Mouse (Mus musculus) C3H10T1/2 (cell line): ENCODE data around the gene B9d1. TPM values are rescaled to one million over a fixed set of nuclear protein-coding genes. Genes with fewer than 3 reads are reported as not detected.

Experiments used
- polyA plus RNA-seq, 2 experiments: library from polyadenylated mRNA; unstranded; fragments of >200 nt; fragmentation: generic; extraction: Trizol; gene quantifications; one replicate each; pipeline ENCODE4 v1.2.1; 2012; ENCODE audit warnings: missing spikeins in 2 of 2

The B9d1 gene
- polyA plus RNA-seq = 100 to 1,000 TPM in 1 of 2 experiments, 10 to 100 TPM in 1; 74.8 to 109 TPM

GRCm38 (mm10) chr11:61504713-61505257 is at the start of gene B9d1:
Gene B9d1, plus strand, starts transcription at chr11:61505144.

GRCm38 (mm10) chr11:61484613-61485540 is 20.1 kb upstream of the B9d1 start, which contains the start of gene Mfap4:
Gene Mfap4, plus strand, starts transcription at chr11:61485431.

GRCm38 (mm10) chr11:61494129-61494997 is 10.6 kb upstream of the B9d1 start, which contains the start of gene Mapk7:
Gene Mapk7, minus strand, starts transcription at chr11:61494406.

Other genes starting within 250 kb of the B9d1 start
- 10 to 100 TPM in 1 of 2 experiments, 1 to 10 TPM in 1; 2.2 to 28.4 TPM for gene Aldh3a2, start 237.7 kb upstream of the B9d1 start, polyA plus RNA-seq
- gene Slc47a2, start 162.3 kb upstream of the B9d1 start, polyA plus RNA-seq = under 1 TPM in 1 of 2 experiments, not detected in 1; 0.14 TPM
- gene Slc47a1, start 126.8 kb upstream of the B9d1 start, polyA plus RNA-seq = under 1 TPM in 1 of 2 experiments, not detected in 1; 0.04 TPM
- gene Rnf112, start 51.0 kb upstream of the B9d1 start, polyA plus RNA-seq = under 1 TPM in 1 of 2 experiments, not detected in 1; 0.79 TPM
- gene Mfap4, start 19.7 kb upstream of the B9d1 start, polyA plus RNA-seq = 10 to 100 TPM in 1 of 2 experiments, under 1 TPM in 1; 0.04 to 13.4 TPM
- gene Mapk7, start 10.7 kb upstream of the B9d1 start, polyA plus RNA-seq = 10 to 100 TPM; 15.3 to 42.0 TPM
- 10 to 100 TPM in 1 of 2 experiments, 1 to 10 TPM in 1; 3.6 to 18.8 TPM for gene Epn2, start 74.5 kb downstream of the B9d1 start, polyA plus RNA-seq
- gene Grap, start 148.1 kb downstream of the B9d1 start, polyA plus RNA-seq = under 1 TPM; 0.04 to 0.05 TPM
- under 1 TPM; 0.01 TPM for gene Fam83g, start 178.9 kb downstream of the B9d1 start, polyA plus RNA-seq
- gene Slc5a10, start 215.7 kb downstream of the B9d1 start, polyA plus RNA-seq = not detected